Mouse (Mus musculus): ENCODE results near the gene Lilra6. TPM values are rescaled to one million over a fixed set of nuclear protein-coding genes. Genes with fewer than 3 reads are reported as not detected.
"Not testable (repeated sequence)": the region's sequence is repeated elsewhere in the genome, so short reads cannot be mapped to it uniquely, and the experiment has no call there.

Lilra6 gene
- total RNA-seq (2021), result 0.24 and 0.48 TPM in 2 replicates
- long read RNA-seq, result 0 reads

DNA sequence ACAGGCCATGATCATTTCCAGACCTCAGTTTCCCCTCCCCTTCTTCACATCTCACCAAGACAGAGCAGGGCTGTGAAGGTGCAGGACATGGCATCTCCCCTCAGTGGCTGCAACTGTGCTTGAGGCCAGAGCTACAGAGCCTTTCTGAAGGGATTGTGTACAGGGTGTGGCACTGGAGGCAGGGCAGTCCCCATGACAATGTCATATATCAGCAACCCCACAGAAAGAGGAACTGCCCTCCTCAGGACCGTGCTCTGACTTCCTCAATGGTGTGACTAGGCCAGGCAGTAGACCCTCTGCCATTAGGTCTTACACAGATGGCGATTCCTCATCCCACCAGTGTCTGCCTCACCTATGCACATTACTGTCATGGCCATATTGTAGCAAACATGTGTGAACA is at the start of gene Lilra6:
Gene Lilra6, minus strand, starts transcription at position 117 of the 400 bp plus-strand sequence.
- DNase-seq, result not testable (repeated sequence)

DNA sequence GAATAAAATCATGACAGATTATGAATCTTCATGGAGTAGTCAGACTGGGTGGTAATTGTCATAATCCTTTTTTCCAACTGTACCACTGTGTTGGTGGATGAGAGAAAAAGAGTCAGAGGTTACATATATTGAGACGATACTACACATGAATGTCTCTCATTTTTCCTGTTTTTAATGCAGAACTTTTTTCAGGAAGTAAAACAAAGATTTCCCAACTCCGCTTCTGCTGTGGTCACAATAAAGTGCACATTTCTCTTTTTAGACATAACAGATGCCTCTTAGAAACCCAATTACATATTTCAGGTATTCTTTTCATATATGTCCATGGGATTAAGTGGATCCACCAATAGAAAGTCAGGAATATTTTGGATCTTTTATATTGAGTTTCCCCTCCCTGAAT is 46.7 kb upstream of the Lilra6 start:
- no peak for DNase-seq

DNA sequence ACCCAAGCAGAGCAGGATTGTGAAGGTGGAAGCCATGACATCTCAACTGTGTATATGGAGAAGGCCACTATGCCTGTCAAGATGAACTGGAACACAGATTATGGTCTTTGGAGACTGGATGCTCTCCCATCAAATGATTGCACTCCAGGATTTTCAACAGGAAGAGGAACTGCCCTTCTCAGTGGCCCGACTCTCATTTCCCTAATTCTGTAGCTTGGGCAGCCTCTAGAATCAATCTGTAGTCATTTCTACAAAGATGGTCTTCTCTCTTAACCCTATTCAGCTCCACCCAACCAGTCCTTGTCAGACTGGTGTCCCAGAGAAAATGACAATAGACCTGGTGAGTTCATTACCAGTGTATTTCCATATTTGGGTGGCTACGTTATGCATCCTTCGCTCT is 42.1 kb upstream of the Lilra6 start:
- no peak for DNase-seq

DNA sequence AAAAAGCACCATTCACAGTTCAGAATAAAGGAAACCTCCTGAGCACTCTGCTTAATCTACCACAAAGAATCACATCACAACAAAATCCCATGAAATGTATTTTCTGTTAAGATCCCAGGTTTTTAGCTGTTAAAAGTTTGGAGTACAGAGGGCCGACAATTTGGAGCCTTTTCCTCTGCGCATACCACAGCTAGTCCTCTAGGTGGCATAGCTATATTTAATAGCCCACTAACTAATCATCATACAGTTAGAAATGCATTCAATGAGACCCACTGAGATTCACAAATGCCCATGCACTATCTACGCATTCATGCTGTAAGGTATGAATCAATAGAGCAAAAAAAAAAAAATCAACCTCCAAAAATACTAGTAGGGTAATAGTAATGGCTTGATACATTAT is 33.9 kb upstream of the Lilra6 start:
- no peak for DNase-seq

DNA sequence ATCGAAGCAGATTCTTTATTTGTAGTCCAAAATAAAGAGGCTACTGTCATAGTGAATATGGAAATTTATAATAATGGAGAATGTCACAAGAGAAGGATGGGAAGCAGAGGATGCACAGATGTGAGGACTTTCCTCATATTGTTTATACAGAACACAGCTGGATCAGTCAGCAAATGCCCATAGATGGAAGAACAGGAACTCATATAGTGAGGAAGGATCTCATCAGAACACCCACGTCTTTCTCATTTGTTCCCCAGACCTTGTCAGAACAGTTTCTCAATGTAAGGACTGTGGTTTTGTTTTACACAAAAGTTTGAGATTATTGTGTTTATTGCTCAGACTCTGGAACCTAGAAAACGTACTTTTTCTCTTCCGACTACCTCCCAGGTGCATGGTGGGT is 32.9 kb upstream of the Lilra6 start:
- no peak for DNase-seq

DNA sequence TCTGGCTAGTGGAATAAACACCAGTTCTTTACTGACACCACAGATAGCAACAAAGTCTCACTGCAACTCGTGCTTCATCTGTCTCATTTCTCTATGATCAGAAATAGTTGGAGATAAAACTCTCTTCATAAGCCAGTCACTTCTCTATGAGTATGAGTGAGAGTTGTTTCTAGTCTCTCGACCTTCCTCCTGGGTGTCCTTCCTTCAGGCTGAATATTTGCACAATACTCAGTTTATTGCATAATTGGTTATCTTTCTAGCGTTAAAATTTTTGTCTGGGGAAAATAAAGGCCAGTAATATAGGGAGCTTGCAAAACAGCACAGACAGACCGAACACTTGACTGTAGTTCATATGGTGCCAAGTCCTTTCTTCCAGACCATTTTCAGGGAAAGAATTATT is 30.8 kb upstream of the Lilra6 start:
- DNase-seq, result no peak

DNA sequence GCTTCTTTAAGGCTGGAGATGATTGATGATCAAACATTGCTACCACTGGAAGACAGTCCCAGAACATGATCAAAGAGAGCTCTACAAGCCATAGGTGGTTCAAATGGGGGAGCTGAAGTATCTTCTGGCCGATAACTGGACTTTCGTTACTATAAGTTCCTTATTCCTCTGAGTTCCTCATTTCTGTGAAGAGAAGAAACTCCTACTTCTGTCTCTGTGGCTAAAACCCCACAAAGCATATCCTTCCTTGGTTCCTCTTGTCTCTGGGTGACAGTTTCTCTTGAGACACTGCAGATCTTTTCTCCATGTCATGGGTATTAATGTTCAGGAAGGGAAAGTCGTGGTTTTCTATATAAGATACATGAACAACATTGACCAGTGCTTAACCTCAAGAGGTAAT is 25.6 kb upstream of the Lilra6 start:
- no peak for DNase-seq

DNA sequence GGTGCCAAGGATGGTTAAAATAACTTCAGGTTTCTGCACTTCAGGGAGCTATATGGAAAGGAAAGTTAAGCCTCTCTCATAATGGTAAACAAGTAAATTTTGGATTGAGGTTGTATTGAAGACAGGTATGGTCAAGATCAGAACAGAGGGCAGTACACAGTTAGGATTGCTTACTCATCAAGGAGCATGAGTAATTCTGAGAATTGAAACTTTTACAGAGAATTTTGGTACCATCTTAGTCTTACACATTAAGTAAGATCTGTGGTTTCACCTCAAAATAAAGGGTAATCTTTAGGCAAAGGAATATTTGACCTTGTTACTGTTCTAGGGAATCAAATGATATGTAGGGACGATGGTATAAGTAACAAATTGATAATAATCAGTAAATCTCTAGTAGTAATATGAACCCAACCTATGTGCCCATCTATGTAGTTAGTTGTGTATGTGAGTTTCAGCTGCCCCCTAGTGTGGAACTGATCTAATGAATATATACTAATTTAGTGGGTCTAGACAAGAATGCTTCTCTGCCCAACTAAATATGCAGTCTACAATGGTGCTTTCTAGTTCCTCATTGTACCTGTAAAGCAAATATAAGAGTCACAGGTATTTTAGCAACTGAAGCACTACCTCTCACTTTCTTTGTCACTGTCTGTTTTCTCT is 24.7 kb upstream of the Lilra6 start:
- DNase-seq, result no peak

DNA sequence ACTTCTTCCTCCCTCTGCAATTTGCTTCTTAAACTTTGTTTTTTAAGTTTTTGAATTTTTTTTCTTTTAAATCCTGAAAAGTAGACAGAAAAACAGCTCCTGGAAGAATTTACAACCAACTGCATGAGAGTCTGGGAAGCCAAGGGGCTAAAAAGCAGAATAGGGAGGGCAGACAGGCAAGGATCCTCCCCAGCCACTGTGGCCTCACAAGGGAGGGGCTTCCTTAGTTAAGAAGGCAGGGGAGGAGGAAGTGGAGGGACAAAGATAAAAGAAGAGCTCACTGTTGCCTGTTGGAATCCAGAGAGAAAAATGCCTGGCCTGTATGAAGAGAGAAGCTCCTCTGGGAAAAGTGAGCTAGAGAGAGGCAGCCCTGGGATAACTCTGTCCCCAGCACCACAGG is 20.2 kb upstream of the Lilra6 start:
- DNase-seq, result not testable (repeated sequence)

DNA sequence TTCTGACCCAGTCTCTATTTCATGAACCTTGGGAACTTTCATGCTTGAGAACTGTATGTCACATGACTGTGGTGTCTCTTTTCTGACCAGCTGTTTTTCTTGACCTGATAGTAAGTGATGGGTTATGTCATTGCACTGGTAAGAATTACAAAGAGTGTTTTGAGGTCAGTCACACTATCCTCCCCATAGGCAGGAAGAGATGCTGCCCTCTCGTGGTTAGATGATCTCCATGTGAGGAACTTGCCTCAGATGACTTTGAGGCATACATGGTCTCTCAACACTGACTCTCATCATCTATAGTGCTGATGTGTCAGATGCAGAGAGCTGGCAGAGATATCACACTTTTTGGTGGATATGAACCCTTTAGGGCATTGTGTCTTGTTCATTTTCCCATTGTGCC is 11.6 kb downstream of the Lilra6 start:
- no peak for DNase-seq

DNA sequence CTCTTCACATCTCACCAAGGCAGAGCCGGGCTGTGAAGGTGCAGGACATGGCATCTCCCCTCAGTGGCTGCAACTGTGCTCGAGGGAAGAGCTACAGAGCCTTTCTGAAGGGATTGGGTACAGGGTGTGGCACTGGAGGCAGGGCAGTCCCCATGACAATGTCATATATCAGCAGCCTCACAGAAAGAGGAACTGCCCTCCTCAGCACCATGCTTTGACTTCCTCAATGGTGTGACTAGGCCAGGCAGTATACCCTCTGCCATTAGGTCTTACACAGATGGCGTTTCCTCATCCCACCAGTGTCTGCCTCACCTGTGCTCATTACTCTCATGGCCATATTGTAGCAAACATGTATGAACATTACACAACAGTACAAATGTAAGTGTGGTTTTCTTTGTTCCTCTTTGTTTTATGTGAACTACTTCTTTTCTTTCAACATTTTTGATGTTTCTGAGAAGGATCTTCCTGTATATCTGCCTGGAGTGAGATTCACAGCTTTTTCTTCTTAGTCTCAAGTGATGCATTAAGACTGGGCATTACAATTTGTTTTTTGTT is 17.2 kb downstream of the Lilra6 start, which contains the start of gene Gm14548:
Gene Gm14548, minus strand, starts transcription at position 85 of the 555 bp plus-strand sequence.
- DNase-seq, result not testable (repeated sequence)

DNA sequence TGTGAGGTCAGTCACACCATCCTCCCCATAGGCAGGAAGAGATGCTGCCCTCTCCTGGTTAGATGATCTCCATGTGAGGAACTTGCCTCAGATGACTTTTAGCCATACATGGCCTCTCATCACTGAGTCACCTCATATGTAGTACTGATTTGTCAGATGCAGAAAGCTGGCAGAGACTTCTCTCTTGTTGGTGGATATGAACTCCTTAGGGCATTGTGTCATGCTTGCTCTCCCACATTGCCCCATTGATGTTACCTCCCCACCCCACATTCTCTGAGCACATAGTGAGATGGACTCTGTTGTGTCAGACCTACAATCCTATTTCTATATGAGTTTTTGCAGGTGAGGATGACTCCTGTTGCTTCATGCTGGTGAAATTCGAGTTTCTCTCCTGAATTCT is 40.3 kb downstream of the Lilra6 start:
- DNase-seq, result not testable (repeated sequence)

Other genes starting within 250 kb of the Lilra6 start
- 16.2 and 17.1 TPM in 2 replicates for gene Leng1, start 249.7 kb downstream of the Lilra6 start, total RNA-seq (2021)
- gene Tmc4, start 237.9 kb downstream of the Lilra6 start, total RNA-seq (2021), result 13.7 and 20.1 TPM in 2 replicates
- gene Tsen34, start 222.6 kb downstream of the Lilra6 start, total RNA-seq (2021), result 96.6 and 122 TPM in 2 replicates
- 76.1 and 85.5 TPM in 2 replicates for gene Mboat7, start 222.0 kb downstream of the Lilra6 start, total RNA-seq (2021)
- 939 and 948 TPM in 2 replicates for gene Rps9, start 211.5 kb downstream of the Lilra6 start, total RNA-seq (2021)
- gene Pirb, start 195.1 kb downstream of the Lilra6 start, total RNA-seq (2021), result 0.76 and 0.85 TPM in 2 replicates
- 0.30 TPM in 1 of 2 replicates, not detected in the other for gene Gm15448, start 89.8 kb downstream of the Lilra6 start, total RNA-seq (2021)
- 0.81 TPM in 1 of 2 replicates, not detected in the other for gene Pira2, start 70.5 kb downstream of the Lilra6 start, total RNA-seq (2021)
- not detected in 2 replicates for gene Gm14548, start 17.4 kb downstream of the Lilra6 start, total RNA-seq (2021)
- gene Lair1, start 147.7 kb upstream of the Lilra6 start, total RNA-seq (2021), result 1.2 TPM in 2 replicates
- 2.0 and 2.3 TPM in 2 replicates for gene Ttyh1, start 203.9 kb upstream of the Lilra6 start, total RNA-seq (2021)
- 131 and 169 TPM in 2 replicates for gene Leng8, start 221.5 kb upstream of the Lilra6 start, total RNA-seq (2021)
- gene Leng9, start 234.9 kb upstream of the Lilra6 start, total RNA-seq (2021), result 11.5 and 12.2 TPM in 2 replicates
- 42.7 and 45.5 TPM in 2 replicates for gene Cdc42ep5, start 249.4 kb upstream of the Lilra6 start, total RNA-seq (2021)

Measured in adrenal gland, postnatal 25 days (tissue).